8 mouse cellular contexts compared by ENCODE assay signal in the genomic region with DNA sequence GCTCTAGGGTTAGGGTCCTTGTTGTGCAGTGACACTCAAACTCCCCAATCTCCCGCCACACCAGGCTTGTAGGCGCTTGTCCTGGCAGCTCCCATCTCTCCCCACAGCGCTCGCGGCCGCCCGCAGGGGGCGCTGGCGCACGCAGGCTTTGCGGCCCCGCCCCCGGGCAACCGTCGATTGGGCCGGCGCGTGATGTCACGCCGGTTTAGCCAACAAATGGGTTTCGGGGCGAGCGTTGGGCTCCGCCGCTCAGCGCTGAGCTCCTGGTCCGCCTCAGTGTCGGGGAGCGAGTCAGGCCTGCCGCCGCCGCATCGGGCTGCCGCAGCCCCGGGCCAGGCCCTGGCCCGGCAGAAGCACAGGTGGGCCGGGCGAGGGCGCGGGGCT. TPM values are rescaled to one million over a fixed set of nuclear protein-coding genes. Genes with fewer than 3 reads are reported as not detected.
DNase-seq lines count a peak whose midpoint lies in the region; ATAC-seq and TF ChIP-seq lines count a peak whose summit lies in the region.

No protein-coding gene starts in this region.

- H3K27ac ChIP-seq in cerebellum, adult 2 months (ENCODE audit: insufficient read depth, low read length), result no peak overlapping the region
- peak overlapping the region; percentile 54 for H3K27ac ChIP-seq in forebrain, postnatal 0 days (ENCODE audit: low read depth, low read length)
- H3K27ac ChIP-seq in layer of hippocampus, adult 2 months, result peak overlapping the region; percentile 97

- H3K4me3 ChIP-seq in cerebellum, adult 2 months (replicated peaks; ENCODE audit: insufficient read depth, low read depth, low read length), result peak overlapping the region; percentile 84
- peak overlapping the region; percentile 68 for H3K4me3 ChIP-seq in forebrain, postnatal 0 days (ENCODE audit: low read depth, low read length)
- H3K4me3 ChIP-seq in layer of hippocampus, adult 2 months, result peak overlapping the region; percentile 91
- peak overlapping the region; percentile 85 for H3K4me3 ChIP-seq in lung, adult 2 months (replicated peaks; ENCODE audit: extremely low read depth, low read depth, low read length)

- no peaks in the 10 kb centered on the region for H3K9me3 ChIP-seq in forebrain, postnatal 0 days (ENCODE audit: low read length)

- H3K4me2 ChIP-seq in forebrain, postnatal 0 days (ENCODE audit: low read depth), result peak overlapping the region; percentile 63

- WGBS in cerebellum, adult 2 months, result under 1% methylated on average over 38 of the region's 40 CpGs
- under 1% methylated on average over 40 of the region's 40 CpGs for WGBS in forebrain, postnatal 0 days
- under 1% methylated on average over 40 of the region's 40 CpGs for WGBS in lung, adult 2 months

- TF ChIP-seq CTCF in cerebellum, adult 2 months (IDR thresholded peaks at IDR 0.05; ENCODE audit: borderline replicate concordance, insufficient read depth, low read depth, low read length), result peak; percentile 77
- peak; percentile 98 for TF ChIP-seq CTCF in forebrain, postnatal 0 days (IDR thresholded peaks at IDR 0.05; ENCODE audit: low read depth)
- peak; percentile 99 for TF ChIP-seq CTCF in layer of hippocampus, adult 2 months (conservative IDR thresholded peaks at IDR 0.05)
- TF ChIP-seq CTCF in lung, adult 2 months (IDR thresholded peaks at IDR 0.05; ENCODE audit: insufficient read depth, low read length), result peak; percentile 55

- no peaks in the 10 kb centered on the region for H3K27me3 ChIP-seq in cerebellum, adult 2 months (ENCODE audit: control insufficient read depth, insufficient read depth, low read length)
- H3K27me3 ChIP-seq in forebrain, postnatal 0 days (ENCODE audit: insufficient read depth, low read length), result no peaks in the 10 kb centered on the region

- no peaks in the 10 kb centered on the region for H3K36me3 ChIP-seq in forebrain, postnatal 0 days (ENCODE audit: insufficient read depth)

- DNase-seq in MEL-GATA-1-ER (ENCODE audit: extremely low read depth, low read depth), result peak; percentile 70
- peak; percentile 95 to 97 for DNase-seq in cerebellum, adult 2 months
- peak; percentile 97 for DNase-seq in forebrain, postnatal 0 days
- DNase-seq in heart, postnatal 4 days, result peak; percentile 98
- peak; percentile 95 to 99 for DNase-seq in layer of hippocampus, adult 2 months (ENCODE audit: low spot score in 2 of 2)
- peak; percentile 94 for DNase-seq in lung, adult 2 months
- DNase-seq in testis, postnatal 14 days (ENCODE audit: low spot score), result peak; percentile 93

- peak overlapping the region; percentile 70 for H3K9ac ChIP-seq in forebrain, postnatal 0 days

- peaks cover 9% of the 10 kb centered on the region for H3K4me1 ChIP-seq in cerebellum, adult 2 months (ENCODE audit: control insufficient read depth, insufficient read depth, low read length)
- H3K4me1 ChIP-seq in forebrain, postnatal 0 days (ENCODE audit: insufficient read depth), result no peaks in the 10 kb centered on the region
- peaks cover 3% of the 10 kb centered on the region for H3K4me1 ChIP-seq in lung, adult 2 months (ENCODE audit: control insufficient read depth, insufficient read depth, low read length)

- peak; percentile 97 for ATAC-seq in forebrain, postnatal 0 days
- peak; percentile 84 for ATAC-seq in neutrophil, adult 5-6 weeks (ENCODE audit: extremely low read depth, insufficient number of reproducible peaks, low FRiP score, poor library complexity, severe bottlenecking)

- peak; percentile 75 for TF ChIP-seq POLR2A in cerebellum, adult 2 months (IDR thresholded peaks at IDR 0.05; ENCODE audit: borderline replicate concordance, insufficient read depth, low read length)
- TF ChIP-seq POLR2A in lung, adult 2 months (IDR thresholded peaks at IDR 0.05; ENCODE audit: borderline replicate concordance, extremely low read depth, low read depth, low read length), result peak; percentile 73; the same call in 1 of the 2 replicates

RNA-seq across cellular contexts. Expression of gene Fbxo34, which starts 22.1 kb away (rescaled TPM):
- polyA plus RNA-seq in cerebellum, adult 2 months (2012; rRNA removed), result 30.7 and 30.8 TPM in 2 replicates
- 18.9 and 20.0 TPM in 2 replicates for total RNA-seq in forebrain, postnatal 0 days (2014; rRNA removed)
- polyA plus RNA-seq in forebrain, postnatal 0 days (2015; fragmentation: Nextera tagmentation; extraction: Ambion mirVana), result 23.0 and 33.8 TPM in 2 replicates
- total RNA-seq in heart, postnatal 4 days (2021), result 10 to 100 TPM; 20.4 to 22.3 TPM
- total RNA-seq in layer of hippocampus, adult 2 months (2021), result 10 to 100 TPM; 90.9 to 94.0 TPM
- 9.9 and 10.9 TPM in 2 replicates for polyA plus RNA-seq in lung, adult 2 months (2012; rRNA removed)
- 19.0 and 24.6 TPM in 2 replicates for total RNA-seq in neutrophil, adult 5-6 weeks (2017)

RNA-seq across cellular contexts. Expression of gene Dlgap5, which starts 54.1 kb away (rescaled TPM):
- polyA plus RNA-seq in cerebellum, adult 2 months (2012; rRNA removed), result 0.22 and 0.31 TPM in 2 replicates
- total RNA-seq in forebrain, postnatal 0 days (2014; rRNA removed), result 2.3 and 9.4 TPM in 2 replicates
- polyA plus RNA-seq in forebrain, postnatal 0 days (2015; fragmentation: Nextera tagmentation; extraction: Ambion mirVana), result 2.9 and 3.3 TPM in 2 replicates
- 10 to 100 TPM; 26.5 to 35.0 TPM for total RNA-seq in heart, postnatal 4 days (2021)
- 1 to 10 TPM in 1 of 2 experiments, under 1 TPM in 1; 0.52 to 1.6 TPM for total RNA-seq in layer of hippocampus, adult 2 months (2021)
- 0.48 and 1.1 TPM in 2 replicates for polyA plus RNA-seq in lung, adult 2 months (2012; rRNA removed)
- 5.2 and 5.5 TPM in 2 replicates for total RNA-seq in neutrophil, adult 5-6 weeks (2017)
